Mouse (Mus musculus): ENCODE data around the gene Mrpl11. TPM values are rescaled to one million over a fixed set of nuclear protein-coding genes. Genes with fewer than 3 reads are reported as not detected.
"Not testable (repeated sequence)": the region's sequence is repeated elsewhere in the genome, so short reads cannot be mapped to it uniquely, and the experiment has no call there.

The Mrpl11 gene
- polyA plus RNA-seq, 1 experiment from 2014 or later = 80.5 TPM

DNA sequence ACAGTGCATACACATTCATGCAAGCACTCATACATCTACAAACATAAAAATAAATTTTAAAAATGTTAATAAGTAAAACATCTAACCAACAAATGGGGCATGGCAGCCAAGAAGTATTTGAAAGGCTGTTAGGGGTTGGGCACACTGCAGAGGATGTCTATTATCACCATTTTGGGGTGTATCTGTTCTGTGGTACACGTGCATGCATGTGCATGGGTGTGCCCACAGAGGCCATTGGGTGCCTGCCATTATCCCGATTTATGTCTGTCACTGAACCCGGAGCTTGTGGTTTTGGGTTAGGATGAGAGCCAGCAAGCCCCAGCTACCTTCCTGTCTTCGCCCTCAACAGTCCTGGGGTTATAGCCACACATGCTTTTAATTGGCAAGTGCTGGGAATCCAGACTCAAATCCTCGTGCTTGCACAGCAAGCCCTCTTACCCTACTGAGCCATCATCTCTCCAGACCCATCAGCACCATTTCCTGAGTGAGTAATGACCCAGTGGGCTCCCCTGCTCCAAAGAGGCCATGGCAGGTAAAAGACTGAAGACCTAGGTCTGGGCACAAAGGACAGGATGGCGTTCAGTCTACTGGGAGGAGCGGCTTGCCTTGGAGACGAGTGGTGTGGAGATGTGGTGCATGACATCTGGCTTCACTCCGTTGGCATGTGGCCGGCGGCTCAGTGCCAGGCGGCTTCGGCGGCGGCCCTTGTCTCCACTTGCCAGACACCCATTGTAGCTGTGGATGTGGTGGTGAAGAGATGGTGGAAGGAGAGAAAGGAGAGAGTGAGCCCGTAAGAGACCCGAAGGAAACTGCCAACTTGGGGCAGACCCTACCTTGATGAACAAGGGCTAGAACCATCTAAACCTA, 24.3 kb upstream of the Mrpl11 start:
- Histone ChIP-seq H3K9me3 (replicated peaks; ENCODE audit: control insufficient read depth, low read length) (no peaks in the 10 kb centered on the region), H3K4me2 (ENCODE audit: low read depth, low read length) (no peak overlapping the region), H3K4me1 (ENCODE audit: control insufficient read depth, insufficient read depth, low read length) (0 out of 2 replicates have a peak, but pooled peaks cover 2% of the 10 kb centered on the region), H3K9ac (ENCODE audit: low read length) (no peak overlapping the region), H3K4me3 (replicated peaks; ENCODE audit: low read length) (no peak overlapping the region), H3K27ac (ENCODE audit: low read length) (no peak overlapping the region), H3K36me3 (ENCODE audit: control insufficient read depth, insufficient read depth, low read length) (no peaks in the 10 kb centered on the region), H3K27me3 (ENCODE audit: control insufficient read depth, insufficient read depth, low read length) (no peaks in the 10 kb centered on the region)
- no peak for ATAC-seq (ENCODE audit: insufficient read depth, low FRiP score)
- WGBS = 87% methylated on average over 17 of the region's 17 CpGs

DNA sequence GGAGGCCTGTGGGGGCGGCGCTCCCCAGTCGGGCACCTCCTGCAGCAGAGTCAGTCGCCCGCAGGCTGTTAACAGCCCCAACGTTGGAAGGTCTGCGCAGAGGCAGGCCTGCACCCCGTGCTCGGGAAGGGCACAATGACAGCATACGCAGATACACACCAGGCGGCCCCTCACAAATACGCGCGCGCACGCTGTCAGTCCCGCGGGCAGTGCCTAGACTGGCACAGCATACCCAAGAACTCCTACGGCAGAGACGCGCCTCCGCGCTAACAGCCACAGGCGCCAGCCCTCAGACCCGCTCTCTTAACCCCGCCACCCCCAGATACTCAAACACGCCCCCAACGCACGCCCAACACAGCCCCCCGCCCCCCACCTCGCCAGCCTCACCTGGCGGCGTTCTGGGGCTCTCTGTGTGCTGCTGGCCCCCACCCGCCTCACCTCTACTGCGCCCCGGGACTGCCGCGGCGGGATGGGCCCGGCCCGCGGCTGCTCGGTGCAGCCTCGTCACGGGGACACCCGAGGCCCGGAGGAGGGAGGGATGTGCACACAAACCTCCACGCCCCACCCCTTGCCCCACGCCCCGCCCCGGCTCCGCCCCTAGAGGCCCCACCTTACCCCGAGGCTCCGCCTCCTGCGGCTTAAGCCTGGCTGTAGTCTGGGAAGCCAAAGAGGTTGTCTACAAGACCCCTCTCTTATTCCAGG, 19.2 kb upstream of the Mrpl11 start, which contains the start of gene Peli3:
Gene Peli3 (minus strand): TSS at position 577 of the 702 bp plus-strand sequence.
- Histone ChIP-seq H3K4me2 (ENCODE audit: low read depth, low read length) (peak within 1 kb of the TSS; percentile 97), H3K36me3 (ENCODE audit: control insufficient read depth, insufficient read depth, low read length) (no peaks in the 10 kb centered on the region), H3K27me3 (ENCODE audit: control insufficient read depth, insufficient read depth, low read length) (no peaks in the 10 kb centered on the region), H3K4me1 (ENCODE audit: control insufficient read depth, insufficient read depth, low read length) (0 out of 2 replicates have a peak, but pooled peaks cover 2% of the 10 kb centered on the region), H3K9me3 (replicated peaks; ENCODE audit: control insufficient read depth, low read length) (no peaks in the 10 kb centered on the region), H3K4me3 (replicated peaks; ENCODE audit: low read length) (peak within 1 kb of the TSS; percentile 72), H3K27ac (ENCODE audit: low read length) (no peak within 1 kb of the TSS), H3K9ac (ENCODE audit: low read length) (peak within 1 kb of the TSS; percentile 81)
- ATAC-seq (ENCODE audit: insufficient read depth, low FRiP score) = peak; percentile 97
- 0% methylated on average over 55 of the region's 55 CpGs for WGBS

DNA sequence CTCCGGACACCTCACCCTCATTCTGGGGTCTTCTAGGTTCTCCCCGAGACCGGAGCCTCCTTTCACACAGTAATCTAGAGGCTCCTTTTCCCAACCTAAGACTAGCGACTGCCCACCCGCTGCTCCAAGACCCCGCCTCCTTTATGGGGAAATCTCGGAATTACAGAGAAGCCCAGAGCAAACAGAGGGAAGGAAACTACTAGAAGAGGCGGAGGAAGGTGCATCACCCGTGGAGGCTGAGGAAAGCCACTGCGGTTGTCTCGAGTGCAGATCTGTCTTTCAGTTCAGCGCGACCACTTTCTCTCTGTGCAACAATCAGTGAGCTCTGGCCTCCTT, 18.7 kb upstream of the Mrpl11 start:
- WGBS = 6% methylated on average over 13 of the region's 13 CpGs
- H3K4me3 ChIP-seq (replicated peaks; ENCODE audit: low read length) = peak overlapping the region; percentile 72
- no peaks in the 10 kb centered on the region for H3K36me3 ChIP-seq (ENCODE audit: control insufficient read depth, insufficient read depth, low read length)
- 0 out of 2 replicates have a peak, but pooled peaks cover 2% of the 10 kb centered on the region for H3K4me1 ChIP-seq (ENCODE audit: control insufficient read depth, insufficient read depth, low read length)
- no peak overlapping the region for H3K27ac ChIP-seq (ENCODE audit: low read length)
- H3K9ac ChIP-seq (ENCODE audit: low read length) = peak overlapping the region; percentile 81
- ATAC-seq (ENCODE audit: insufficient read depth, low FRiP score) = peak; percentile 69
- no peaks in the 10 kb centered on the region for H3K27me3 ChIP-seq (ENCODE audit: control insufficient read depth, insufficient read depth, low read length)
- peak overlapping the region; percentile 97 for H3K4me2 ChIP-seq (ENCODE audit: low read depth, low read length)
- H3K9me3 ChIP-seq (replicated peaks; ENCODE audit: control insufficient read depth, low read length) = no peaks in the 10 kb centered on the region

DNA sequence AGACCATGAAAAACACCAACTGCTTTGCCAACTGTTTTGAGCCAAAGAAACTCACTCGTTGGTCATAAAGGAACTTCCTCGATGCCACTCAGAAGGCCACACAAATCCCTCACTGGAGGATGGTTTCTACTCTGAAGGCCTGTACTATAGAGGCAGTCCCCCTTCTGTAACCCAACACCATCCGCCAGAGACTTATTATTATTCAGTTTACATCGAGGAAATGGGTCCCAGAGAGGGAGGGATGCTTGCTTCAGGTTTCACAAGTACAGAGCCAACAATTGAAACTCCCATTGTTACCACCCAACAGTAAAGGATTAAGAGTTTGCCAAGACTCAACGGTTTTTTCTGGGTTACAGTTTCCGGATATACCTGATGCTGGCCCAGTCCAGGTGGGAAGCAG, 16.4 kb upstream of the Mrpl11 start:
- no peak overlapping the region for H3K9ac ChIP-seq (ENCODE audit: low read length)
- no peak overlapping the region for H3K27ac ChIP-seq (ENCODE audit: low read length)
- no peak overlapping the region for H3K4me3 ChIP-seq (replicated peaks; ENCODE audit: low read length)
- no peaks in the 10 kb centered on the region for H3K36me3 ChIP-seq (ENCODE audit: control insufficient read depth, insufficient read depth, low read length)
- H3K9me3 ChIP-seq (replicated peaks; ENCODE audit: control insufficient read depth, low read length) = no peaks in the 10 kb centered on the region
- ATAC-seq (ENCODE audit: insufficient read depth, low FRiP score) = no peak
- H3K4me2 ChIP-seq (ENCODE audit: low read depth, low read length) = no peak overlapping the region
- H3K4me1 ChIP-seq (ENCODE audit: control insufficient read depth, insufficient read depth, low read length) = 0 out of 2 replicates have a peak, but pooled peaks cover 2% of the 10 kb centered on the region
- no peaks in the 10 kb centered on the region for H3K27me3 ChIP-seq (ENCODE audit: control insufficient read depth, insufficient read depth, low read length)
- WGBS = 49% methylated on average over 6 of the region's 6 CpGs

DNA sequence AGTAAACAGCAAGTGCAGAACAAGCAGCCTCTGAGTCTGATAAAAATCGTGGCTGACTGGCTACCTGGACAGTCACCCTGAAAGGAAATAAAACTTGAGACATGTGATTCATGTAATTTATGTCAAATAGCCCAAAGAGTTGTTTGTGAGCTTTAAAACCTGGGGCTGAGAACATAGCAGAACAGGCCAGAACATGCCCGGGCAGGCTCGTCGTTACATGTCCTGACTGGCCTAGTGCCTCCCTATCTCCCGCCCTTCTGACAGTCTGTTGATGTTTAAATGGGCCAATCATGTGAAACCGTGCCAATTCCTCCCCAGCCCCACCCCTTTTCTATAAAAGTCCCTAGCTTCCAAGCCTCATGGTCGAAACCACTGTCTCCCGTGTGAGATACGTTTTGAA, 13.3 kb upstream of the Mrpl11 start:
- H3K36me3 ChIP-seq (ENCODE audit: control insufficient read depth, insufficient read depth, low read length); ATAC-seq (ENCODE audit: insufficient read depth, low FRiP score); H3K4me1 ChIP-seq (ENCODE audit: control insufficient read depth, insufficient read depth, low read length); H3K9ac ChIP-seq (ENCODE audit: low read length); H3K27ac ChIP-seq (ENCODE audit: low read length); H3K4me2 ChIP-seq (ENCODE audit: low read depth, low read length); H3K27me3 ChIP-seq (ENCODE audit: control insufficient read depth, insufficient read depth, low read length); H3K4me3 ChIP-seq (replicated peaks; ENCODE audit: low read length); H3K9me3 ChIP-seq (replicated peaks; ENCODE audit: control insufficient read depth, low read length): not testable (repeated sequence)
- 77% methylated on average over 9 of the region's 9 CpGs for WGBS

DNA sequence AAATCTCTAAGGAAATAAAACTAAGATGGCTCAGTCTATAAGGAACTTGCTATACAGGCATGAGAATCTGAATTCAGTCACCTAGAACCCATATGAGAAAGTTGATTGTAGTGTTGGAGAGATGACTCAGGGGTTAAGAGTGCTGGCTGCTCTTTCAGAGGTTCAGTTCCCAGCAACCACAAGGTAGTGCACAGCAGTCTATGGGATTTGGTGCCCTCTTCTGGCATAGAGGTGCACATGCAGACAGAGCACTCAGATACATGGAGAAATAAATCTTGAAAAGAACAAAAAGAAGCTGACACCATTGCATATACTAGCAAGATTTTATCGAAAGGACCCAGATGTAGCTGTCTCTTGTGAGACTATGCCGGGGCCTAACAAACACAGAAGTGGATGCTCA, 6.3 kb downstream of the Mrpl11 start:
- Histone ChIP-seq H3K9ac (ENCODE audit: low read length) (no peak overlapping the region), H3K27me3 (ENCODE audit: control insufficient read depth, insufficient read depth, low read length) (no peaks in the 10 kb centered on the region), H3K27ac (ENCODE audit: low read length) (no peak overlapping the region), H3K9me3 (replicated peaks; ENCODE audit: control insufficient read depth, low read length) (no peaks in the 10 kb centered on the region), H3K4me1 (ENCODE audit: control insufficient read depth, insufficient read depth, low read length) (no peaks in the 10 kb centered on the region; the same call in 1 of the 2 replicates), H3K36me3 (ENCODE audit: control insufficient read depth, insufficient read depth, low read length) (peaks cover 15% of the 10 kb centered on the region; the same call in 1 of the 2 replicates), H3K4me2 (ENCODE audit: low read depth, low read length) (no peak overlapping the region), H3K4me3 (replicated peaks; ENCODE audit: low read length) (no peak overlapping the region)
- WGBS = 66% methylated on average over 2 of the region's 2 CpGs
- ATAC-seq (ENCODE audit: insufficient read depth, low FRiP score) = no peak

DNA sequence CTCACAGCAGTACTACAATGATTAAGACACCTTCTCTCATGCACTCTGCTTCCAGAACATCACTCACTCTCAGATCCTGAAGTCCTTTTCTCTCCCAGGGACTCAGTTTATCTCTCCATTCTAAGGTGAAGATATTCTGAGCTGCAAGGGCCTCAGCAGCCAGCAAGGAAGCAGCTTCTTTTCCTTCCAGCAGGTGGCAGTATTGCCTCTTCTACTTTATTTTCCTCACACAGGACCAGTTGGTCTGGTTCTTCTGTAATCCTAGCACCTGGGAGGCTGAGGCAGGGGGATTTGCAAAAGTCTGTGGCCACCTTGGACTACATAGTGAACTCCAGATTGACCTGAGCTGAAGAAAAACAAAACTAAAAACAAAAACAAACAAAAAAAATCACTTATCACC, 19.8 kb downstream of the Mrpl11 start:
- H3K4me2 ChIP-seq (ENCODE audit: low read depth, low read length) = no peak overlapping the region
- no peaks in the 10 kb centered on the region for H3K36me3 ChIP-seq (ENCODE audit: control insufficient read depth, insufficient read depth, low read length)
- no peaks in the 10 kb centered on the region for H3K4me1 ChIP-seq (ENCODE audit: control insufficient read depth, insufficient read depth, low read length)
- H3K27me3 ChIP-seq (ENCODE audit: control insufficient read depth, insufficient read depth, low read length) = peaks cover 12% of the 10 kb centered on the region; the same call in 1 of the 2 replicates
- no peak overlapping the region for H3K9ac ChIP-seq (ENCODE audit: low read length)
- ATAC-seq (ENCODE audit: insufficient read depth, low FRiP score) = no peak
- H3K4me3 ChIP-seq (replicated peaks; ENCODE audit: low read length) = no peak overlapping the region
- H3K9me3 ChIP-seq (replicated peaks; ENCODE audit: control insufficient read depth, low read length) = no peaks in the 10 kb centered on the region
- no peak overlapping the region for H3K27ac ChIP-seq (ENCODE audit: low read length)

DNA sequence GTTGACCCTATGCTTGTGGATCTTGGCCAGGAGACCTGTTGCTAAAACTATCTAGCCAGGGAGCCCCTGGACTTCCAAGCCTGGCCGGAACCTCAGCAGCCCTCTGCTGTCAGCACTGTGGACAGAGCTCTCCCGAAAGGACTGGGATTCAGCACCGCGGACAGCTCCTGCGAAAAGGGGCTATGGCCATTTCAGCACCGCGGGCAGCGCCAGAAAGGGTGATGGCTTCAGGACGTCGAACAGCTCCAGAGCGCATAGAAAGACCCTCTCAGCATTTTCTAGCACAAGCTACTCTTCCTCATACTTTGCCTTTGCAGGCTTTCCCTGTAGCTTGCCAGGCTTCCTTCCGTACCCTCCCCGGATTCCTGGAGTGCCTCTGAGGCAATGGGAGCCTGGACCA, 27.1 kb downstream of the Mrpl11 start:
- H3K9me3 ChIP-seq (replicated peaks; ENCODE audit: control insufficient read depth, low read length) = no peaks in the 10 kb centered on the region
- no peaks in the 10 kb centered on the region for H3K36me3 ChIP-seq (ENCODE audit: control insufficient read depth, insufficient read depth, low read length)
- 3% methylated on average over 13 of the region's 13 CpGs for WGBS
- H3K4me2 ChIP-seq (ENCODE audit: low read depth, low read length) = no peak overlapping the region
- H3K4me3 ChIP-seq (replicated peaks; ENCODE audit: low read length) = no peak overlapping the region
- H3K9ac ChIP-seq (ENCODE audit: low read length) = no peak overlapping the region
- peaks cover 35% of the 10 kb centered on the region for H3K27me3 ChIP-seq (ENCODE audit: control insufficient read depth, insufficient read depth, low read length)
- no peak overlapping the region for H3K27ac ChIP-seq (ENCODE audit: low read length)
- peak; percentile 35; the same call in 1 of the 2 replicates for ATAC-seq (ENCODE audit: insufficient read depth, low FRiP score)
- no peaks in the 10 kb centered on the region for H3K4me1 ChIP-seq (ENCODE audit: control insufficient read depth, insufficient read depth, low read length)

Measured in stomach, embryonic 16.5 days (tissue).